Mouse (Mus musculus): ENCODE data around the gene Rhbdl2. TPM values are rescaled to one million over a fixed set of nuclear protein-coding genes. Genes with fewer than 3 reads are reported as not detected.
A peak's percentile ranks its signal among the peaks of the same experiment; 100 is the strongest.

The Rhbdl2 gene
- 0.75 and 1.6 TPM in 2 replicates for polyA plus RNA-seq (2016; fragmentation: Nextera tagmentation; extraction: Ambion mirVana)

DNA sequence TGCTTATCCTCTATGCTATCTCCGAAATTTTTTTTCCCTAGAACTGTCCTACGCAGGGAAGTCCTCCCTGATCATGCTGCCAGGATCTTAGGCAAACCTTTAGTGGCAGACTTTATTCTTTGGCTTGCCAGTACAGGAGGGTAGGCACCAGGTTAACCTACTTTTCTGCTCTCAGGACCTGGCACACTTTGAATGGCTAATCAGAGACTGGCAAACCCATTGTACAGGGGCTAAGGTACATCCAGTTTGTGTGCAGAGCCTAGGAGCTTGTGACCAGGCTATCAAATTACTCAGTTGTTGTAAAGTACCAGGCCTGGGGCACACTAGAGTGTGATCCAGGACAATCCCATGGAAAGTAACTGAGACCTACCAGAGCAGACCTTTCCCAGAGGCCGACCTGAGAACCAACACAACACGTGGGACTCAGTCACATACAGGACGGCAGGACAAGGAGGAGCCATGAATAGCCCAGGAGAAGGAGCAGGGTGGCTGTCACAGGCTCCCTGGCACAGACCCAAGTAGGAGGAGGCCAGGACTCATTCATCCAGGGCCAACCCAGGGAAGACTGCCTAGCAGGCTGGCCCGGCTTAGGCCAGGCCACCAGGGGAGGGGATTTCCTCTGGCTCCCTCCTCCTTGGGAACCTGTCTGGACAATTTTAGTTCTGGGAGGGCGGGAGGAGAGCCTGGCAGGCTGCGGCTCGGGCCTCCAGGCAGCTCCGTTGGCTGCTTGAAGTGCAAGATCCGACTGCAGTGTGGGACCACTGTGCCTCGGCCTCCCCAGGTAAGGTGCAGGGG, at the start of gene Rhbdl2:
TSS of gene Rhbdl2 (plus strand) at position 684 of the 795 bp plus-strand sequence.
- Histone ChIP-seq H3K36me3 (no peaks in the 10 kb centered on the region), H3K27me3 (no peaks in the 10 kb centered on the region), H3K4me1 (peaks cover 8% of the 10 kb centered on the region; the same call in 1 of the 2 replicates), H3K4me2 (replicated peaks) (no peak within 1 kb of the TSS), H3K4me3 (no peak within 1 kb of the TSS), H3K9me3 (no peaks in the 10 kb centered on the region), H3K9ac (no peak within 1 kb of the TSS), H3K27ac (no peak within 1 kb of the TSS)
- peak; percentile 82; the same call in 1 of the 2 replicates for ATAC-seq (ENCODE audit: insufficient number of reproducible peaks, insufficient read depth, low FRiP score, low TSS enrichment)
- 24% methylated on average over 12 of the region's 12 CpGs for WGBS

DNA sequence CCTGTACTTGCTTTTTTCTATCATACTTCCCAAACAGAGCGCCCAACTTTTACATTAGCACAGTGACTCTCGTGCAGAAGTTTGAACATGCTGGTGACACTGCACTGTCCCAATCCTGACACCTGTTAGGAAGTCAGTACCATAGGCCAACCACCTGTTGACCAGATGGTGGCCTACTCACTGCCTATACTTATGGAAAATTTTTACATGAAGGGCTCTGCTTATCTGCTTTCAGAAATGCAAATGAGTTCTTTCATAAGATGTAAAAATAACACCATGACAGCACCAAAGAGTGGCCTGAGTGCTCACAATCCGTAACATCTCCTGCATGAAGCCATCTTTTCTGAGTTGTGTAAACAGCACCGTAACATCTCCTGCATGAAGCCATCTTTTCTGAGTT, 49.0 kb upstream of the Rhbdl2 start:
- Histone ChIP-seq H3K4me3 (no peak overlapping the region), H3K27me3 (no peaks in the 10 kb centered on the region), H3K9me3 (no peaks in the 10 kb centered on the region), H3K4me2 (replicated peaks) (no peak overlapping the region), H3K4me1 (no peaks in the 10 kb centered on the region), H3K36me3 (peaks cover 68% of the 10 kb centered on the region), H3K27ac (no peak overlapping the region), H3K9ac (no peak overlapping the region)
- no peak for ATAC-seq (ENCODE audit: insufficient number of reproducible peaks, insufficient read depth, low FRiP score, low TSS enrichment)
- WGBS = 96% methylated on average over 4 of the region's 4 CpGs

DNA sequence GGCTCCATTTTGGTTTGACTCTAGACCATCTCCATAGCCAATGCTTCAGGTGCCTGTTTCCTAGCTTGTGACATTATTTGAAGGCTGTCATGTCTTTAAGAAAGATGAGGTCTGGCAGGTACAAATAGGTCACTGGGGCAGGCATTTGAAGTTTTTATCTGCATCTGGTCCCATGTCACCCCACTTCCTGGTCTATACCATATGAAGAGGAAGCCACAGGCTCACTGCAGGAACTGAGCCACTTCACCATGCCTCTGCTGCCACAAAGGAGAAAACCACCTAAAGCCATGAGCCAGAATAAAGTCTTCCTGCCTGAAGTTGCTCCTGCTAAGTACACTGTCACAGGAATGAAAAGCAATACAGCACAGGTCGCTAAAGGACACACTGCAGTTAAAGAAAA, 44.8 kb upstream of the Rhbdl2 start:
- 87% methylated on average over 1 of the region's 1 CpGs for WGBS
- Histone ChIP-seq H3K4me1 (no peaks in the 10 kb centered on the region), H3K9me3 (no peaks in the 10 kb centered on the region), H3K36me3 (peaks cover 49% of the 10 kb centered on the region), H3K4me3 (no peak overlapping the region), H3K9ac (no peak overlapping the region), H3K4me2 (replicated peaks) (no peak overlapping the region), H3K27ac (no peak overlapping the region), H3K27me3 (no peaks in the 10 kb centered on the region)
- no peak for ATAC-seq (ENCODE audit: insufficient number of reproducible peaks, insufficient read depth, low FRiP score, low TSS enrichment)

DNA sequence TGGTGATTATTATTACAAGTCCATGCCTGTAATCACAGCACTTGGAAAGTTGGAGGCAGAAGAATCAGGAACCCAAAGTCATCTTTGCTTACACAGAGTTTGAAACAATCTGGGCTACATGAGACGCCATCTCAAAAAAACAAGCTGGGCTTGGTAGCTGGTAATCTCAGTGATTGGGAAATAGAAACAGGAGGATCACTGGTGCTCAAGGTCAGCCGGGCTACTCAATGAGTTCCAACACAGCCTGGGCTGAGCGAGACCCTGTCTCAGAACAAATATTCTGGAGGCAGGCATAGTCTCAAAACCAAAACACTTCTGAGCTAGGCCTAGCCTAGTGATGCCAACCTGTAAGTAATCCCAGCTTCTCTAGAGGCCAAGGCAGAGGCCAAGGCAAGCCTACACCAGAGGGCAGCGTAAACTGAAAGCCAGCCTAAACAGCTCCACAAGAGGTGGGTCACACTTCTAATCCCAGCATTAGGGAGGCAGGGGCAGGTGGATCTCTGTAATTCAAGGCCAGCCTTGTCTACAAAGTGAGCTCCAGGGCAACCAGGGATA, 42.4 kb upstream of the Rhbdl2 start:
- H3K4me2 ChIP-seq (replicated peaks) = no peak overlapping the region
- peaks cover 8% of the 10 kb centered on the region for H3K4me1 ChIP-seq
- peaks cover 27% of the 10 kb centered on the region for H3K36me3 ChIP-seq
- no peak for ATAC-seq (ENCODE audit: insufficient number of reproducible peaks, insufficient read depth, low FRiP score, low TSS enrichment)
- no peaks in the 10 kb centered on the region for H3K27me3 ChIP-seq
- H3K9me3 ChIP-seq = no peaks in the 10 kb centered on the region
- WGBS = 96% methylated on average over 4 of the region's 4 CpGs
- H3K27ac ChIP-seq = no peak overlapping the region
- H3K4me3 ChIP-seq = no peak overlapping the region
- no peak overlapping the region for H3K9ac ChIP-seq

DNA sequence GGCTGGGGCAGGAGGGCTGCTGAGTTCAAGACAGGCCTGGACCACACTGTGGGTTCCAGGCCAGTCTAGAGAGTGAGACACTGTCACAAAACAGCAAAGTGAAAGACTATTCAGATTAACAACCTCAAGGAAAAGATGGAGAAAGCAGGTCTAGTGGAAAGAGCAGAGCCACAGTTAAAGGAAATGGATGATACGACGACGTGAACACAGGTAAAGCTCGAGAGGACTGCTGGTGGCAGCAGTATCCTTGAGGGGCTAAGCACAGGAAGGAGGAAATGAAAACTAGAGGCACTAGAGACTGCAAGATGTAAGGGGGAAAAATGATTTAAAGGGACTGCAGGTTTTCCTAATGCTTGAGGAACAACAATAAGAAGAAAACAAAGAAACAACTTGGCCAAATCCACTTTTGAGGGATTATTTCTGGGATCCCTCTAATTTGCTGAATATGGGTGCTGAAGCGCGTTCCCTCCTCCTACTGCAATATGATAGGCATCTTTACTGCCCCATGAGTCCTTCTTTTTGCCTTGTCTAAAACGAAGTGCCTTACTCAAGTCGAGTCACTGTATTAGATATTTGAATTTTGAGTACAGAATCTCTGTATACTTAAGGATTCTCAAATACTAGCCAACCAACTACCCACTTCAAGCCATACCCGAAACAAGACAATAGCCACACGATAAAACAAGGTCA, 38.8 kb upstream of the Rhbdl2 start:
- Histone ChIP-seq H3K4me1 (peaks cover 8% of the 10 kb centered on the region), H3K27ac (no peak overlapping the region), H3K4me2 (replicated peaks) (peak overlapping the region; percentile 76), H3K36me3 (no peaks in the 10 kb centered on the region), H3K4me3 (peak overlapping the region; percentile 98), H3K27me3 (0 out of 2 replicates have a peak, but pooled peaks cover 4% of the 10 kb centered on the region), H3K9ac (peak overlapping the region; percentile 89), H3K9me3 (no peaks in the 10 kb centered on the region)
- ATAC-seq (ENCODE audit: insufficient number of reproducible peaks, insufficient read depth, low FRiP score, low TSS enrichment) = no peak
- 16% methylated on average over 10 of the region's 10 CpGs for WGBS

DNA sequence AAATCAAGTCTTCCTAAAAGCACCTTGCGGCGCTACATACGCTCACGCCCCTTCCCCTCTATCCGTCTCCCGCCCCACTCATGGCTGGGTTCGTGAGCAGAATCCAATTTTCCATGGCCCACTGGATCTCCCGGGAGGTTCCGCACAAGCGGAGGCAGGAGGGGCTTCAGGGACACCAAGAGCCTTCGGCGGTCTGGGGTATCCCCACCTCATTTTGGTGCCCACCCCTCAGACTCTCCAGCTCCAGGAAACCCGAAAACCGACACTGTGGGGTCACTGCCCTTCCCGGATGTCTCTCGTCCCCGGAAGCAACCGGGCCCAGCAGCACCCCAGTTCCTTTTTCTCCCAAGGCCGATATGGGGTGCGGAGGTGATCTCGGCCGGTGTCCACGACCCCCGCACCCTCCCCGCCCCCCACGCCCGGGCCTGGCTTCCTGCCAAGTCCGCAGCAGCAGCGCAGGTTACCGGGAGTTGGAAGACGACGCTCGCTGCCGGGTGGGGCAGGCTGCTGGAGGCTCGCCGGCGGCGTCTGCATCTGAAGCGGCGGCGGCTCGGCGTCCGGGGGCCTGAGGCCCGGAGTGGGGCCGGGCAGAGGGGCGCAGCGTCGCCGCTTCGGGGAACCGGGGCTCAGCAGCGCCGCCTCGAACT, 38.1 kb upstream of the Rhbdl2 start:
- Histone ChIP-seq H3K27me3 (0 out of 2 replicates have a peak, but pooled peaks cover 4% of the 10 kb centered on the region), H3K9ac (peak overlapping the region; percentile 89), H3K4me1 (peaks cover 8% of the 10 kb centered on the region), H3K4me3 (peak overlapping the region; percentile 98), H3K9me3 (no peaks in the 10 kb centered on the region), H3K4me2 (replicated peaks) (peak overlapping the region; percentile 76), H3K27ac (peak overlapping the region; percentile 93), H3K36me3 (no peaks in the 10 kb centered on the region)
- WGBS = under 1% methylated on average over 55 of the region's 55 CpGs
- ATAC-seq (ENCODE audit: insufficient number of reproducible peaks, insufficient read depth, low FRiP score, low TSS enrichment) = peak; percentile 83; the same call in 1 of the 2 replicates

DNA sequence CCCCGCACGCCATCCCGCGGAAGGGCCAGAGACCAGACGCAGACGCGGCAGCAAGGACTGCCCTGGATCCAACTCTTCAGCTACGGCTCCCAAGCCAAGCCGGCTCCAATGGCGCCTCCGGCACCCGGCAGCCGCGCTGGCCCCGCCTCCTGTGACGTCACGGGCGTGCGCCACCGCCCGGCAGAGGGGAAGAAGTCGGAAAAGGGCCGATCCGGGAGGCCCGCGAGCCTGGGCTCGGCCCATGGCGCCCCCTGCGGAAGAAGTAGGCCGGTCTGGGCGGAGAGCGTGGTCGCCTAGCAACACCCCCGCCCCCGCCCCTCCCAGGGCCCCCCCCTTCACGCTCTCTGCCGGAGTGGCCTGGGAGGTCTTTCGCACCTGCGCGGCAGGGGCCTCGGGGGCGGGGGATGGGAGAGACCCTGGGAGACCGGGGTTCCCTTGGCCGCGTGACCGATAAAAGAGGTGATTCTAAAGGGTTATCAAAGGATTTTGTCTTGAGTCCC, 37.5 kb upstream of the Rhbdl2 start, which contains the start of gene Akirin1:
TSS of gene Akirin1 (minus strand) at position 194 of the 500 bp plus-strand sequence.
- ATAC-seq (ENCODE audit: insufficient number of reproducible peaks, insufficient read depth, low FRiP score, low TSS enrichment) = peak; percentile 98
- H3K9ac ChIP-seq = peak within 1 kb of the TSS; percentile 89
- under 1% methylated on average over 37 of the region's 46 CpGs for whole genome bisulfite sequencing
- H3K4me3 ChIP-seq = peak within 1 kb of the TSS; percentile 98
- H3K9me3 ChIP-seq = no peaks in the 10 kb centered on the region
- H3K4me1 ChIP-seq = peaks cover 8% of the 10 kb centered on the region
- H3K27me3 ChIP-seq = 0 out of 2 replicates have a peak, but pooled peaks cover 4% of the 10 kb centered on the region
- H3K27ac ChIP-seq = peak within 1 kb of the TSS; percentile 93
- H3K4me2 ChIP-seq (replicated peaks) = peak within 1 kb of the TSS; percentile 76
- H3K36me3 ChIP-seq = no peaks in the 10 kb centered on the region

DNA sequence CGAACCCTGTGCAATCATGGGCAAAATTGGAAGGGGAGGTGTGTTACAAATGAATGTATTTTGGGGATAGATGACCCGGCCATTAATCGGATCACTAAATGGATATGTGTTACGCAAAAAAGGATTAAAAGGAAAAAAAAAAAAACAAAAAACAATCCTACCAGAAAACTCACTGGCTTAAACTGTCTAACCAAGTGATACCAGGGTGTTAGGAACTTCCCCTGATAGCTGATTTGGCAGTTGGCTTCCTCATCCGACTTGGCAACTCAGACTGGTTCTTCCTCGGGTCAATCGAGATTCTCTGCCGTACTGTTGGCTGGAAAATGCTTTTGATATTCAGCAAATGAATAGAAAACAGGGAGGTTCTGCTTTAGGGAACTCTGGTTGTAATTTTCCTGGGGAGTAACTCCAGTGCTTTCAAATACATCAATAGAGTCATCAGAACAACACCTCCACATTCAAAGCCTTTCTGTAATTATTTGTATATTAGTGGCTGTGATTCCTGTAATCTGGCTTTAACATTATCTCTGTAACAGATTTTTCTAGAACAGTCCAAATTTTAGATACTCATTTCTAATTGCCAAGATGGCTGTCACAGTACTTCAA, 36.9 kb upstream of the Rhbdl2 start:
- 0 out of 2 replicates have a peak, but pooled peaks cover 4% of the 10 kb centered on the region for H3K27me3 ChIP-seq
- H3K4me3 ChIP-seq = peak overlapping the region; percentile 98
- H3K4me2 ChIP-seq (replicated peaks) = peak overlapping the region; percentile 76
- H3K36me3 ChIP-seq = no peaks in the 10 kb centered on the region
- no peaks in the 10 kb centered on the region for H3K9me3 ChIP-seq
- 0 out of 2 replicates have a peak overlapping the region, but pooled peaks have one; percentile 17 for H3K27ac ChIP-seq
- 0 out of 2 replicates have a peak overlapping the region, but pooled peaks have one; percentile 89 for H3K9ac ChIP-seq
- ATAC-seq (ENCODE audit: insufficient number of reproducible peaks, insufficient read depth, low FRiP score, low TSS enrichment) = no peak
- WGBS = 1% methylated on average over 8 of the region's 8 CpGs
- H3K4me1 ChIP-seq = peaks cover 8% of the 10 kb centered on the region

DNA sequence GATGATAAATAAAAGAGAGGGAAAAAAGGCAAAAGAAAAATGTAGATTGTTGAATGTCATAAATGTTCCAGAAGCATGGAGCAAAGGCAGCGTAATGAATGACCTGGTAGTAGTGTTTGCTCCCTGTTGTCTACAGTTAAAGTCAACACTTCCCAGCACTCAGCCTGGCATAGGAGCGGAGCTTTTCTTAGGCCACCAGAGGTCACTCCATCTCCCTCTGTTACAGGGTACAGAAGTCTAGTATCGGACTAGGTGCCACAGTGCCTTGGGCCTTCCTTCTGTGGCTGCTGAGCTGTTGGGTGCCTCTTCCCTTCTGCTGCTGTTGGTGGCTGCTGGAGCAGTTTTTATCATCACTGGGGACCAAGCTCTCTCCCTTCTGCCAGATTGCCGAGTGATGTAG, 29.4 kb upstream of the Rhbdl2 start:
- Histone ChIP-seq H3K9ac (no peak overlapping the region), H3K27ac (no peak overlapping the region), H3K4me3 (no peak overlapping the region), H3K4me2 (replicated peaks) (no peak overlapping the region), H3K36me3 (no peaks in the 10 kb centered on the region), H3K4me1 (no peaks in the 10 kb centered on the region), H3K27me3 (no peaks in the 10 kb centered on the region), H3K9me3 (no peaks in the 10 kb centered on the region)
- 55% methylated on average over 4 of the region's 4 CpGs for WGBS
- no peak for ATAC-seq (ENCODE audit: insufficient number of reproducible peaks, insufficient read depth, low FRiP score, low TSS enrichment)

DNA sequence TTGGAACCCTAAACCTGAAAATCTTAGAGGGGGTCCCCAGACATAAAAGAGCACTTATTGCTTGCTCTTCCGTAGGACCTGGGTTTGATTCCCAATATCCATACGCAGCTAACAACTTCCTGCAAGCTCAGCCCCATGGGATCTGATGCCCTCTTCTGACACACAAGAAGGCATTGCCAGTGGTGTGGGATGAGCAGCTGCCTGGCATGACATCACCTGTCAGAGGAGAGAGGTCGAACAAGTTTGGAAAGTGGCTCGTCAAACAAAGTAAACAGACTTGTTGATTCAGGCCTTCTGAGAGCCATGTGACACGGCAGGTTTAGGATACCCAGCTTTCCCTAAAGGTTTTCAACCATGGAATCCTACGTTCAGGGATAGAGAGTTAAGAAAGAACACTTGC, 22.6 kb upstream of the Rhbdl2 start:
- Histone ChIP-seq H3K27ac (no peak overlapping the region), H3K27me3 (no peaks in the 10 kb centered on the region), H3K9me3 (no peaks in the 10 kb centered on the region), H3K36me3 (no peaks in the 10 kb centered on the region), H3K4me1 (no peaks in the 10 kb centered on the region), H3K9ac (no peak overlapping the region), H3K4me2 (replicated peaks) (no peak overlapping the region), H3K4me3 (no peak overlapping the region)
- ATAC-seq (ENCODE audit: insufficient number of reproducible peaks, insufficient read depth, low FRiP score, low TSS enrichment) = no peak
- WGBS = 68% methylated on average over 6 of the region's 6 CpGs

DNA sequence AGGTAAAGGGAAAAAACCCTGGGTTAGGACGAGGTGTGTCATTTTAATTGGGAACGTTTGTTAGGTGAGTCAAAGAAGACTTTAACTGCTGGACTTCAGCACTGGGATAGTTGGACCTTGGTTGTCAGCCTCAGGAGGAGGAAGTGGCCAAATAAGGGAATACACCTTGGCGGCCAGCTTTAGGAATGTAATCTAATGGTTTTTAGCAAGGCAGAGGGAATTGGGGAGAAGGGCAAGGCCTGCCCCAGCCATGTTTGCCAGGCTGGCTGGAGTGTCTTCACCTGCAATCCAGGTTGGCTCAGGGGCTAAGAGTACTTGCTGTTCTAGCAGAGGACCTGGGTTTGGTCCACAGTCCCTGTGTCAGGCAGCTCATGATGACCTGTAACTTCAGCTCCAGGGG, 19.9 kb upstream of the Rhbdl2 start:
- WGBS = 66% methylated on average over 3 of the region's 3 CpGs
- H3K9me3 ChIP-seq = no peaks in the 10 kb centered on the region
- ATAC-seq (ENCODE audit: insufficient number of reproducible peaks, insufficient read depth, low FRiP score, low TSS enrichment) = no peak
- H3K9ac ChIP-seq = no peak overlapping the region
- no peaks in the 10 kb centered on the region for H3K4me1 ChIP-seq
- H3K4me2 ChIP-seq (replicated peaks) = no peak overlapping the region
- H3K27ac ChIP-seq = no peak overlapping the region
- H3K36me3 ChIP-seq = no peaks in the 10 kb centered on the region
- H3K4me3 ChIP-seq = no peak overlapping the region
- H3K27me3 ChIP-seq = no peaks in the 10 kb centered on the region
